Mouse (Mus musculus): ENCODE results near the gene Doc2a. TPM values are rescaled to one million over a fixed set of nuclear protein-coding genes. Genes with fewer than 3 reads are reported as not detected.

The Doc2a gene
- polyA plus RNA-seq (2012; ENCODE audit: insufficient read depth, insufficient read length, missing spikeins) = not detected in 2 replicates

- H3K4me1 ChIP-seq (ENCODE audit: control insufficient read depth, insufficient read depth, insufficient read length, low read length) = no peaks in the 10 kb centered on the region
- H3K4me3 ChIP-seq (ENCODE audit: insufficient read depth, low read depth, low read length) = peak within 1 kb of the TSS; percentile 32
- H3K27ac ChIP-seq (replicated peaks; ENCODE audit: low read depth, low read length) = no peak within 1 kb of the TSS
These were observed at the start of gene Doc2a for GRCm38 (mm10) chr7:126847116-126847420. Doc2a (plus strand) TSS chr7:126847416.

- Histone ChIP-seq H3K27ac (replicated peaks; ENCODE audit: low read depth, low read length) (peak overlapping the region; percentile 97), H3K4me1 (ENCODE audit: control insufficient read depth, insufficient read depth, insufficient read length, low read length) (no peaks in the 10 kb centered on the region; the same call in 1 of the 2 replicates), H3K4me3 (ENCODE audit: insufficient read depth, low read depth, low read length) (peak overlapping the region; percentile 90)
These were observed 48.8 kb upstream of the Doc2a start for GRCm38 (mm10) chr7:126798127-126799049.

- Histone ChIP-seq H3K4me3 (ENCODE audit: insufficient read depth, low read depth, low read length) (peak overlapping the region; percentile 90), H3K4me1 (ENCODE audit: control insufficient read depth, insufficient read depth, insufficient read length, low read length) (no peaks in the 10 kb centered on the region; the same call in 1 of the 2 replicates), H3K27ac (replicated peaks; ENCODE audit: low read depth, low read length) (peak overlapping the region; percentile 97)
These were observed 48.2 kb upstream of the Doc2a start for GRCm38 (mm10) chr7:126799050-126799467.

GRCm38 (mm10) chr7:126799468-126800268, 47.5 kb upstream of the Doc2a start:
- H3K27ac ChIP-seq (replicated peaks; ENCODE audit: low read depth, low read length) = peak overlapping the region; percentile 96
- H3K4me1 ChIP-seq (ENCODE audit: control insufficient read depth, insufficient read depth, insufficient read length, low read length) = no peaks in the 10 kb centered on the region; the same call in 1 of the 2 replicates
- peak overlapping the region; percentile 63 for H3K4me3 ChIP-seq (ENCODE audit: insufficient read depth, low read depth, low read length)

- Histone ChIP-seq H3K27ac (replicated peaks; ENCODE audit: low read depth, low read length) (peak overlapping the region; percentile 96), H3K4me1 (ENCODE audit: control insufficient read depth, insufficient read depth, insufficient read length, low read length) (no peaks in the 10 kb centered on the region; the same call in 1 of the 2 replicates), H3K4me3 (ENCODE audit: insufficient read depth, low read depth, low read length) (peak overlapping the region; percentile 63)
These were observed 46.8 kb upstream of the Doc2a start for GRCm38 (mm10) chr7:126800269-126801056.

- Histone ChIP-seq H3K4me3 (ENCODE audit: insufficient read depth, low read depth, low read length) (no peak overlapping the region), H3K4me1 (ENCODE audit: control insufficient read depth, insufficient read depth, insufficient read length, low read length) (no peaks in the 10 kb centered on the region; the same call in 1 of the 2 replicates), H3K27ac (replicated peaks; ENCODE audit: low read depth, low read length) (no peak overlapping the region)
These were observed 46.2 kb upstream of the Doc2a start for GRCm38 (mm10) chr7:126801057-126801422.

- no peaks in the 10 kb centered on the region for H3K4me1 ChIP-seq (ENCODE audit: control insufficient read depth, insufficient read depth, insufficient read length, low read length)
- H3K4me3 ChIP-seq (ENCODE audit: insufficient read depth, low read depth, low read length) = no peak overlapping the region
- no peak overlapping the region for H3K27ac ChIP-seq (replicated peaks; ENCODE audit: low read depth, low read length)
These were observed 44.9 kb upstream of the Doc2a start for GRCm38 (mm10) chr7:126802134-126802889.

- H3K4me1 ChIP-seq (ENCODE audit: control insufficient read depth, insufficient read depth, insufficient read length, low read length) = 0 out of 2 replicates have a peak, but pooled peaks cover 5% of the 10 kb centered on the region
- no peak overlapping the region for H3K4me3 ChIP-seq (ENCODE audit: insufficient read depth, low read depth, low read length)
- no peak overlapping the region for H3K27ac ChIP-seq (replicated peaks; ENCODE audit: low read depth, low read length)
These were observed 44.0 kb upstream of the Doc2a start for GRCm38 (mm10) chr7:126803181-126803580.

- no peak overlapping the region for H3K4me3 ChIP-seq (ENCODE audit: insufficient read depth, low read depth, low read length)
- no peak overlapping the region for H3K27ac ChIP-seq (replicated peaks; ENCODE audit: low read depth, low read length)
- 0 out of 2 replicates have a peak, but pooled peaks cover 5% of the 10 kb centered on the region for H3K4me1 ChIP-seq (ENCODE audit: control insufficient read depth, insufficient read depth, insufficient read length, low read length)
These were observed 43.5 kb upstream of the Doc2a start for GRCm38 (mm10) chr7:126803751-126804150.

GRCm38 (mm10) chr7:126806956-126807355, 40.3 kb upstream of the Doc2a start:
- 0 out of 2 replicates have a peak, but pooled peaks cover 5% of the 10 kb centered on the region for H3K4me1 ChIP-seq (ENCODE audit: control insufficient read depth, insufficient read depth, insufficient read length, low read length)
- no peak overlapping the region for H3K4me3 ChIP-seq (ENCODE audit: insufficient read depth, low read depth, low read length)
- H3K27ac ChIP-seq (replicated peaks; ENCODE audit: low read depth, low read length) = no peak overlapping the region

- no peak overlapping the region for H3K27ac ChIP-seq (replicated peaks; ENCODE audit: low read depth, low read length)
- 0 out of 2 replicates have a peak, but pooled peaks cover 5% of the 10 kb centered on the region for H3K4me1 ChIP-seq (ENCODE audit: control insufficient read depth, insufficient read depth, insufficient read length, low read length)
- no peak overlapping the region for H3K4me3 ChIP-seq (ENCODE audit: insufficient read depth, low read depth, low read length)
These were observed 39.8 kb upstream of the Doc2a start for GRCm38 (mm10) chr7:126807405-126807804.

GRCm38 (mm10) chr7:126808703-126809455, 38.3 kb upstream of the Doc2a start:
- H3K27ac ChIP-seq (replicated peaks; ENCODE audit: low read depth, low read length) = peak overlapping the region; percentile 30
- H3K4me1 ChIP-seq (ENCODE audit: control insufficient read depth, insufficient read depth, insufficient read length, low read length) = peaks cover 9% of the 10 kb centered on the region
- peak overlapping the region; percentile 62 for H3K4me3 ChIP-seq (ENCODE audit: insufficient read depth, low read depth, low read length)

GRCm38 (mm10) chr7:126809723-126810369, 37.4 kb upstream of the Doc2a start:
- H3K27ac ChIP-seq (replicated peaks; ENCODE audit: low read depth, low read length) = no peak overlapping the region
- H3K4me1 ChIP-seq (ENCODE audit: control insufficient read depth, insufficient read depth, insufficient read length, low read length) = peaks cover 10% of the 10 kb centered on the region
- H3K4me3 ChIP-seq (ENCODE audit: insufficient read depth, low read depth, low read length) = no peak overlapping the region

All from brown adipose tissue, adult 24 weeks (tissue).